Mouse (Mus musculus): ENCODE data around the gene Gm21915.

DNA sequence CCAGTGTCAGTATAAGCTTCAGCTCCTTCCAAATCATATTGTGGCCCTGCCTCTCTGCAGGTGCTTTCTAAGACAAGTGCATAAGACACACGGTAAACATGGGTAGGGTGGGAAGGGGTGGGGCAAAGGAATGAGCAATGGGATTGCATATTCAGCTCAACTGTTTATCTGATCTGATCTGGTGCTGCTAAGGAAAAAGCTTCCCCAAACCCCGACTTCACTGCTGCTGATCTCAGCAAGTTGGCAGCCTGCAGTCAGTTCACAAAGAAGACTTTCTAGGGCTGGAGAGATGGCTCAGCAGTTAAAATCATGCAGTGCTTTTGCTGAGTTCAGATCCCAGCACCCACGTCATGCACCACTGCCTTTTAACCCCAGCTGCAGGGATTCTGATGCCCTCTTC, 39.6 kb downstream of the Gm21915 start:
- TF ChIP-seq CTCF (IDR thresholded peaks at IDR 0.05; ENCODE audit: low read depth) (no peak), EP300 (optimal IDR thresholded peaks at IDR 0.05) (no peak)
